Mouse (Mus musculus) urinary bladder, postnatal 10 days (tissue): ENCODE data around the gene Pmfbp1.

ENCODE experiments used
- DNase-seq: peaks from one replicate; pipeline ENCODE4 v3.0.0; 2022; ENCODE audit warnings: low spot score

Pmfbp1 gene

DNA sequence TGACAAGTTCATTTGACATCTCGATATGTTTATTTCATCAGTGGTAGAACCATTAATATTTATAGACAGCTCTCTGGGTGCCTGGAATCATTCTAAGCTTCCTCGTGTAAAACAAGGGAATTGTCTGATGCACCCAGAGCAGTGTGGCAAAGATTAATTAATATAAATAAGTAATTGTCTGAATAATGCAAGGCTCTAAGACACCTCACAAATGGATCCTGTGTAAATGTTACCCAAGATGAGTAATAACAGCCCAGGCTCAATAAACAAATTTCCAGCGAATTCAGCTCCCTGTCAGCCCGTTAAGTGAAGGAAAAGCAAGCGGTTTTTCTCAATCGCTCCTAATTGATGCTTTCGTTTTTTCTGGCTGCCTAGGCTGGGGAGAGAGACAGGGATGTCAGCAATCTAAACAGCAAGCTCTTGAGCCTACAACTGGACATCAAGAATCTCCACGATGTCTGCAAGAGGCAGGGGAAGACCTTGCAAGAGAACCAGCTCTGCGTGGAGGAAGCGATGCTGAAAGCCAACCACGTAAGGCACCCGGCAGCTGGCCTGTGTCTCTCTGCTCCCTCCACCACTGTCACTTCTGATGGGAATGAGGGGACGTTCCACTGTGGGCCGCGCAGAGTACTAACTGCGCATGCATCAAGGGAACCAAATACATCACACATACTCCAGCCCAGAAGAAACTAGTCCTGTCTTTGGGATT lies 5.3 kb downstream of the Pmfbp1 start:
- DNase-seq = no peak

DNA sequence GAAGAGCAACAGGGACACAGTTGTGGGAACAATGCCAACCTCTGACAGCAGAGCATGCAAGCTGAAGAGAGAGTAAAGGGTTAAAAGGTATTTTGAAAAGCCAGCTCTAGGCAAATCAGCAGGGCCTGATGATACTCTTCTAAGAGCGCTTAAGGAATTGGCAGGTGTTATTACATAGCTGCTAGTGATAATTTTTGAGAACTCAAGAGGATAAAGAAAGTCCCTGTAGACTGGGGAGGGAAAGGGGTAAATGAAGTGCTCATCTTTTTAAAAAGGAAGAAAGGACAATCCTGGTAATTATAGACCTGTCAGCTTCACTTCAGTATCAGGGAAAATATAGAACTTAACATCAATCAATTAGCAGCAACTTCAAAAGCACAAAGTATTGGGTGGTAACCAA lies 9.7 kb downstream of the Pmfbp1 start:
- DNase-seq = no peak

DNA sequence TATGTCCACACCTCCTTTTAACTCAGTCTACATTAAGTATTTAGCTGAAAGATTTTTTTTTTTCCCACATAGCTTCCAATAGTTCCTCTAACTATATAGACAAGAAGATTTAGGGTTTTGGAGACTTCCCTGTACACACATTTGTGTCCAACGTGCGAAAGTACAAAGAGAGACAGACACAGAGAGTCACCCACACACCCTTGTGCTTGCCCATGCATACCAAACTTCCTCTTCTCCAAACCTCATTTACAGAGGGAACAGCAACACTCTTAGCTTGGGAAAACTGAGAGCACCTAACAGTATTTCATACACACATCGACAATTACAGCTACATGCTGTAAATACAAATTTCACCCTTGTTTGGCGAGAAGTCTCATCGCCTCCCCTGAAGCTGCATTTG lies 11.7 kb downstream of the Pmfbp1 start:
- DNase-seq = no peak

DNA sequence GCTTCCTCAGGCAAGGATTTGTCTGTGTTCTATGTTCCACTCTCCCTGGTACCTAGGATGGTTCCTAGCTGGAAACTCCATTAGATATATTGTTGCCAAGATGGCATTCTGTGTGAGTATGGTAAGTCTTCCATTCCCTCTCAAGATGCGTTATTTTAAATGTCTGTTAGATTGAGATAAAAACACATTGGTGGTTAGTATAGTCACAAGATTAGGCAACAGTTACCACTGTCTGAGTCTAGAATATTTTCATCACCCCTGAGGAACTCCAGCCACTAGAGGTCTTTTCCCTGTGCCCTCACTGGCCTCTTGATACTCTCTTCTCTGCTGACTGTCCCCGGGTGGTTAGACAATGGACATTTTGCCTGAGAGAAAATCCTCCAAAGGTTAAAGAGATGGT lies 30.2 kb downstream of the Pmfbp1 start:
- DNase-seq = no peak

DNA sequence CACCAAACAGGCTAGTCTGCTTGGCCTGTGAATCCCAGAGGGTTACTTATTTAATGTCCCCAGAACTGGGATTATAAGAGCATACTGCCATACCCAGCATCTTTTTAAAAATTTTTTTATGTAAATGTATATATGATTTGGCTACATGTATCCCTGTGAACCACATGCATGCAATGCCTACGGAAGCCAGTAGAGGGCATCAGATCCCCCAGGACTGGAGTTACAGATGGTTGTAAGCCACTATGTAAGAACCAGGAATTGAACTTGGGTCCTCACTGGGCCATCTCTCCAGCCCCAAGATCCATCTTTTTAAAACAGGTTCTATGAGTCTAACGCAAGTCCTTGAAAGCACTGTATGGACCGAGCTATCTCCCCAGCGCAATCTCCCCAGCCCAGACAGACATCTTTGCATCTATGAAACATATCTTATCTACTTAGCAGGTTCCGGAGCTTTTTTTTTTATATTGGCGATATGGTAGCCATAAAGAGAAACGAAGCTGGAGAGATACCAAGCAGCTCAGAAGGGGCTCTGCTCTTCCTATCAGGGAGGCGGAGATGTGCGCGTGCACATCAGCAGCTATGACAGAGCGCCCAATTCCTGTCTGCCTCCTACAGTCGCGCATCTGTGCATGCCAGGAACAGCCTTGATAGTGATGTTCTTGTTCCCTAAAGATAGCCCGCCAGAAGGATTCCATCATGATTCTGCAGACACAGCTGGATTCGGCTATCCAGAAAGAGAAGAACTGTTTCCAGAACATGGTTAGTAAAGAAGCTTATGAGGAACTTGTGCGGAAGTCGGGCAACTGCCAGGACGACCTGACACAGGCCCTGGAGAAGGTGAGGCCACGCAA lies 41.5 kb downstream of the Pmfbp1 start:
- no peak for DNase-seq

DNA sequence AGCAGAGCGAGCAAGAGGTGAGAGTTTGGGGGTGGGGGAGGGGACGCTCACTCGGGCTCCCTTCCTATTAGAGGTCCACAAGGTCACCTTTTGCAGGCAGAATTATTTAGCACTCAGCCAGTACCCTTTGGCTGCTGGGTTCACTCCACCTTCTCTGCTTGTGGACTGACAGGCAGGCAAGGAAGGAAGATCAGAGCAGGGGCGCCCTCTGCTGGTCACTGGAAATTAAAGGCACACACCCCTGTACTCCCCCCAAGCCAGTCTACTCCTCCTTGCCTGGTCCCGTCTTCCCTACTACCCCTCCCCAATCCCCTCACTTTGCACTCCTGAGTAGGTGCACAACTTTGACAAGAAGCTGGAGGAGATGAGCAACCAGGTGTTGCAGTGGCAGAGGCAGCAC lies 42.9 kb downstream of the Pmfbp1 start:
- DNase-seq = no peak

DNA sequence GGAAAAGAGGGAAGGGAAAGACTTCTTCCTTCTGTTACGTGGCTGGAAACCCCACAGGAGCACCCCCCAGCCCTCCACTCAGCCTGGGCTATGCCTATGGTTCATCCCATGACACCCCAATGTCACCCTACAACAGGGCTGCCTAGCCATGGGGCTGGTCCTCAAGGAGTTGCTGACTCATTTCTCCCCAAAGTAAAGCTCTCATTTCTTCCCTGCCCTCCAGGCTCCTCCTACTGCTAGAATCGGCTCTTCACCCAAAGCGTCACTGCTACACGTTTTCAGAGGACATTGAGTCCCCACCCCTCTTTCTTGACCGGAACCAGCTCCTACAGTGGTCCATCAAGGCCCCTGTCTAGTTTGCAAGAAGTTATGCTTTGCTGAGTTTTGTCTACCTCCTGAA lies 48.3 kb downstream of the Pmfbp1 start:
- DNase-seq = no peak

DNA sequence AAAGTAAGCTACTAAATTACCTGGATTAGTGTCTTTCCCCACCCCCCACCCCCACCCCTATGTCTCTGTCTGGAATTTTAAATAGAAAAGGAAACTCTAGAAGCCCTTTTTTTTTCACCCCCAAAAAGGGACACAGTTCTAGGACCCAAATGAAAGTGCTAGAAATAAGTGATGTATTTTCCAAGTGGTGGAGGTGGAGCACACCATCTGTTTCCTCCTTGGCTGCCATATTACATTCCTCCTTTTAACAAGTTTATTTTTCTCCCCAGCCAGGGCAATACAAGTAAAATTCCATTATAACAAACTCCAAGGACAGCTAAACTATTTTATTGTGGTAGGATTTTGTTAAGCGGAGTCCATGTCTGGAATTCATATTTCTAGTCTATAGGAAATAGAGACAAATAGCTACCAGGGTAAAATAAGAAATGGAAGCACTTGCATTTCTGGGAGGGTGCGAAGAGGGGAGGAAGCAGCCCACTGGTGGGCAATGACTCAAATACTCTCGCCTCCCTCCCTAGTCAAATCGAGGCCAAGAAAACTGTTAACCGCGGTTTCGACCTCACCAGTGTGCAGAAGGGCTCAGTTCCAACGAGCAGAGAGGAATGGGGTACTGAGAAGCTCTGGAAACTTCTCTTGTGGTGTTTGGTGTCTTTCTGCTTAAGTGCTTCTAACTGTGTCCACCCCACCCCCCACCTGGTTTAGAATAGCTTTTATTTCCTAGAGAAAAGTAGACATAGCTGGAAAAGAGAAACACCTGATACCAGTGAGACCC lies 49.1 kb downstream of the Pmfbp1 start:
- DNase-seq = no peak

DNA sequence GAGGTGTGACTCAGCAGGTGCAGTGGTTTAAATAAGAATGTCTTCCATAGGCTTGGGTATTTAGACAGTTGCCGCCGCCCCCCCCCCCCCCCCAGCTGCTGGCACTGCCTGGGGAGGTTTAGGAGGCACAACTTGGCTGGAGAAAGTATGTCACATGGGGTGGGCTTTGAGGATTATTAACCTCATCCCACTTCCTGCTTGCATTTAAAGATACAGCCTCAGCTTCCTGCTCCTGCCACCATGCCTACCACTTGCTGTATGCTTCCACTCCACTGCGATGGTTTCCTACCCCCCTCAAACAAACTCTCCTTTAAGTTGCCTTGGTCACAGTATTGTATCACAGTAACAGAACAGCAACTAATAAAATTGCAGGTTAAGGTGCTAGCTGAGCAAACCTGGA lies 50.2 kb downstream of the Pmfbp1 start:
- DNase-seq = no peak

DNA sequence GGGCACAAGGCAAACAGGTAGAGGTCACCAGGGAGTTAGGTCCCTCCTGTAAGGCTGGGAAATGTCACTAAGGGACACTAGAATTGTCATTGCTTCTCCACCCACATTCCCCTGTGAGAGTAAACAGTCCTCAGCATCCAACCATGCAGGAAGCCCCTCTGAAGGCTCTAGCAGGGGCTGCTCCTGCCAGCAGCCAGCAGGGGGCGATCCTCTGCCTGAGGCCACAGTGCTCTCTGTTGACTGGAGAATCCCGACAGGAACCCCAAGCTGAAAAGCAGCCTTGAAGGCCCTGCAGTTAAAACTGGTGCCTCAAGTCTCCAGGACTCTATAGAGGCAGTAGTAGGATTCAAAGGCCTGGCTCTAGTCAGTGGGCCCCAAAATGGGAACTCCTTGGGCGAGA lies 57.8 kb downstream of the Pmfbp1 start:
- no peak for DNase-seq

DNA sequence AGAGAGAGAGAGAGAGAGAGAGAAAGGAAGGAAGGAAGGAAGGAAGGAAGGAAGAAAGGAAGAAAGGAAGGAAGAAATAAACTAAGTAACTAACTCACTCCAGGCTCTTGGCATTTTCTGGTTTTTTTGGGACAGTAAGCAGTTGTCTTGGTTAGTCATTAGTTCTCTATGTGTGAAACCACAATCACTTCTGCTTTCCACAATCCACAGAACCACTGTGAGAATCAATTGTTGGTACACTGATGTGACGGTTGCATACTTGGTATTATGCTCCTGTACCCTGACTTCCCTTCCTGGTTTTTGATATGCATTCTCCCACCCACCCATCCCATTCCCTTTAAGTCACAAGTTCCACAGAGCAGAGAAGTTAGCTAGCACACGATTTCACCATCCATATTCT lies 70.1 kb downstream of the Pmfbp1 start:
- no peak for DNase-seq

DNA sequence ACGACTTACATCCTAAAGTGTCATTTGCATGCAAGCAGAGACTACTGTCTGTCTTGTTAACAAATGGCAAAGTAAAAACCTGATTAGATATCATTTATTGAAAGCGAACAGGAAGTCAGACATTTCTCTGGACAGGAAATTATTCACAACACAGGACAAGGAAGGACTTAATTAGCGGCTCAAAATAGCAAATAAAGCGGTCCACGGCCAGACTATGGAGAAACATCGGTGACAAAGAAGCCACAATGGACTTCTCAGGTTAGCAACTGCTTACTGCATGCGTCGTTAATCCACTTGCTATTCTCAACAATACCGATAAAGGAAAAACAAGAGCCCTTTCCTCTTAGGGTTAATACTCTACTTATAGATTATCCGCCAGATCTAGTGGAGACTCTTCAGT lies 70.9 kb downstream of the Pmfbp1 start:
- DNase-seq = no peak

DNA sequence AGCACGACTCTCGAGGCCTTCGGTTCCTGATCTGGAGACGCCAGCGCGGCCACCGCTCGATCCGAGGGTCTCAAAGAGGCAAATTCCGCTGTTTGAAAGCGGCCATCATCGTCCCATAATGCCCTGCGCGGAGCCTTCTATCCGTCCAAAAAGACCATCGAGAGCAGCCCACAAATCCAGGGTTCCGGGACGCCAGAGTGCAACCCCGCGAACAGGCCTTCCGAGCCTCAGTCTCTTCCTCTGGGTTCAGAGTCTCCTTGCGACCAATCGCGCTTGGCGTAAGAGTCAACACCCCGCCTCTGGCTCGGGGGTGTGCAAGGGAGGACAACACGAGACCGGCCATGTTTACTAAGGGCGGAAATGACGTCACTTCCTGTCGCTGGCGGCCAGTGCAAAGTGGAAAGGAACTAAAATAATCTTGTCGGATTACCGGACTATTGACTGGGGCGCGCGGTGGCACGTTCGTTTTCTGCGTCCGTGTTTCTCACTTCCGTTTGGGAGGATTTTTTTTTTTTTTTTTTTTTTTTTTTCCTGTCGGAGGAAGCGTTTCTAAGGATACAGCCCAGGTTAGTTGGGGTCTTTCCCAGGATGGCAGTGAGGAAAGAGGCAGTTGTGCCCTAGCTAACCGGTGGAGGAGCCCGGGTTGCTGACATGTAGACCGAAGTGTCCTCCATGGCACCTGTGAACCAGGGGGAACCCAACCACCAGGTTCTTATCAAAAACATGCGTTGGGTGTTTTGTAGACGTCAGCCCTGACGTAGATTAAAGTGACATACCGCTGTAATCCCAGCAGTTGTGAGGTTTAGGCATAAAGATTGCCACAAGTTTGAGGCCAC lies 71.9 kb downstream of the Pmfbp1 start, which contains the start of the genes Dhx38 and Txnl4b:
Dhx38 (minus strand) TSS at position 364 of the 836 bp plus-strand sequence.
Txnl4b (plus strand) TSS at position 395 of the 836 bp plus-strand sequence.
- DNase-seq = peak; percentile 95

DNA sequence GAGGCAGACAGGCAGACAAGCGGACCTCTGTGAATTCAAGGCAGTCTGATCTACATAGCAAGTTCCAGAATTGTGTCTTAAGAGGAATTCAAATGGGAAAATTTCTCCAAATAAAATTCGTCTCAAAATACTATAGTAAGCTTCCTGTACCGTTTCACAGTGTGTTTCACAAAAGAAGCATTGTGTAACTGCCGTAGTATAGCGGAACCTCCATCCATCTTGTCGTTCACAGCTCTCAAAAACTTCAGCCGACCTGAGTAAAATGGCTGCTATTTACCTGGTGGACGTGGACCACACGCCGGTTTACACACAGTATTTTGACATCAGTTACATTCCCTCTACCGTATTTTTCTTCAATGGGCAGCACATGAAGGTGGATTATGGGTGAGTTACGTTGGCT lies 77.3 kb downstream of the Pmfbp1 start:
- no peak for DNase-seq

DNA sequence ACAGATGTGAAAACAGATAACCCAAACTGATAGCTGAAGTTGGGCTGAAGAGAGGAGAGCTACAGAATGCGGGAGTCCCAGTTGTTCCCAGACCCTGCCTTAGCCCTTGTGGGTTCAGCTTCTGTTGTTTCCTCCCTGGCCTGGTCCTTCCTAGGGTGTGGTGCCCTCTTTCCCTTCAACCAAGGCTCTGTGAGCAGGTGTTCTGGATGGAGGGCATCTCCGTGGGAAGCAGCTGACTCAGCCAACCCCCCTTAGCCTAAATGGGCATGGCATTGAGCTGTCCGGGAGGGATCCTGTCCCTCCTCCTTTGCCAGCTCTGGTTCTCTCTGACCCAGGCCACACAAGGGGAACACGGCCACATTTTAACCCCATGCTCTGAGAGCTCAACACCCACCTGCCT lies 82.5 kb downstream of the Pmfbp1 start:
- DNase-seq = no peak

DNA sequence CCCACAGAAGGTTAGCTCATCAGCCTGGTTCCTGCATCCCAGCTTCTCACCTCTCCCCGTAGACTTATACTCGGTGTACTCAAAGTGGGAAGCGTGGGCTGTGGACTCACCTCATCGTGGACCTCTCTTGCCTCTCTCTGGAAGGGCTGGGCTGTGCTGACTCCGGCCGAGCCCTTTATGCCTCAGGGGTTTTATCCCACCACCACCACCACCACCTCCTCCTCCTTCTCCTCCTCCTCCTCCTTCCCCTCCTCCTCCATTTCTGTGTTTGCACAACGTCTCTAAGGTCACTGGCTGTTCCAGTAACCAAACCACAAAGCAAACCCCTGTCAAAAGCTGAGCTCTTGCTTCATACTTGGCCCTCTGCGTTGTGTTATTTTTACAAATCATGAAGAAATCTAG lies 85.1 kb downstream of the Pmfbp1 start, which contains the start of gene Hp:
Hp (minus strand) TSS at position 273 of the 402 bp plus-strand sequence.
- DNase-seq = no peak

DNA sequence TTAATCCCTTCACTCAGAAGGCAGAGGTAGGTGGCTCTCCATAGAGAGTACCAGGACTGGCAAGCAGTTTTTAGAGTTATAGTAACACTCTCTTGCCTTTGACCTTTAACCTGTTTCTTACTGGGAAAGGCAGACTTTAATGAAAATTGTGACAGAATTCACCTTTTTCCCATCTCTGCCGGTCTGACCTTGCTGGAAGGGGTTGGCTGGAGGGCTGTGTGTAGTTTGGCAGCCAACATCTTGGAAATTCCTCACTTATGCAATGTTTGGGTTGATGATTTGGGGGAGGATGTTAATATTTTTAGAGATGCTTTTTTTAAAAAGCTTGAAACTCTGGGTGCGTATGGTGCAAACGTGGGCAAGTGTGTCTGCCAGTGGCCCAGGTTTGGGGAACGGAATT lies 90.5 kb downstream of the Pmfbp1 start:
- DNase-seq = no peak

DNA sequence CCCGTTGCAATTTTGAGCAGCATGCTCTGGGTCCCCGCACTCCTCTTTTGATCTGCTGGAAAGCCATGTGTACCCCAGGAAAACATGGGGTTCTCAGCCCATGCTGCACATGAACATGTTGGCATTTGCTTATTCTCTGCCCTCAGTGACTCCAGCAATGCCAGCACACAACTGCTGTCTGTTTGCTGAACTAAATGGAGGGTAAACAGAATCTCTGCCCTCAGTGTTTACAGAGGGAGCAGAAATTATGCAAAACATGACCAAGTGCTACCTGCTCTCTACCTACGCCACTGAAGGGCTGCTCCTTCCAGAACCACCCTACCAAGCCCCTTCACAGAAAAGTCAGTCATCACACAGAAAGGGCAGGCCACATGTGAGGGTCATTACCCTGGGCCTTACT lies 91.0 kb downstream of the Pmfbp1 start:
- DNase-seq = no peak

DNA sequence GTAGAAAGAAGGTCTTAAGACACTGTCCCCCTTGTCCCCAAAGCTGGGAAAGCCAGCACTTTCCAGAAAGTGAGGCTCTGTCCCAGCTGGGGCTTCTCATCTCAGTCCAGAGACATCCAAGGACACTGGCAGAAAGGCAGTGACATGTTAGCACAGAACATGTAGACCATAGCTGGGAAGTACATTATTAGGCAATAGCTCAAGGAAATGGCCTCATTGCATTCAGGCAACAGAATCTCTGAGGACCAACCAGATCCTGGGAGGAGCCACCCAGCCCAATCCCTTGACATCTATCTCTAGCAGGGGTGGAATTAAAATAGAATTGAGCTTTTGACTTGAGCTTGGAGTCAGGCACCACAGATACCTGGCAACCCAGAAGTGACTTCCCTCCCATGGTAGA lies 91.8 kb downstream of the Pmfbp1 start:
- DNase-seq = no peak

DNA sequence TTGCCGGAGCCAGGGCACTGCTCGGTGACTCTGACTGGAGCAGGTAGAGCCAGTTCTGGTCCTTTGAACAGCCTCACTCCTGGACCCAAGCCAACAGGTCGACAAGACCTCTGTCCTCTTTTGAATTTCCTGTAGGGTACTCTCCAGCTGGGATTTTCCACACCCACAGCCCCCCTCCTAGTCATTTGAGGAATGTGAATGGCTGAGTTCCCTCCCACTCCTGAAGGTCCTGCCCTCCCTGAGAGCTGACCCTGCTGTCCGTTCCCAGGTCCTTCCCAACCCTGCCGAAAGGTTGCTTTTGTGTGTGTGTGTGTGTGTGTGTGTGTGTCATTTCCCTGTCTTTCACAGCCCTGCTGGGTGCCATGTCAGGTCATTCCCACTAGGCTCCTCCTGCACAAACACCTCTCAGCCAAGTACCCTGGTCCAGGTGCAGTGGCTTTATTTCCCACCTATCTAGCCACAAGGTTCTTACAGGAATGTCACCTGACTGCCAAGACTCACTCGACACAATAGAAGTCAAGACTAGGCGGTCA lies 93.2 kb downstream of the Pmfbp1 start:
- no peak for DNase-seq

DNA sequence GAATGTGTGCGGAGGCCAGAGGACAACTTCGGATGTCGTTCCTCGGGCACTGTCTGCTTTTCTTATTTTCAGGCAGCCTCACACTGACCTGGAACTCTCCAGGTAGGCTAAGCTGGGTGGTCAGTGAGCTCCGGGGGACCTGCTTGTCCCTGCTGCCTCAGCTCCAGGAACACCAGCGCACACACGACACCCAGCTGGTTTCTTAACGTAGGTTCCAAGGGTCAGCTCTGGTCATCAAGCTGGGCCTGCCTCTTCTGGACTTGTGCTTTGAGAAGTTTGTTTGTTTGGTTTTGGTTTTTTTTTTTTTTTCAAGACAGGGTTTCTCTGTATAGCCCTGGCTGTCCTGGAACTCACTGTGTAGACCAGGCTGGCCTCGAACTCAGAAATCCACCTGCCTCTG lies 97.1 kb downstream of the Pmfbp1 start:
- DNase-seq = no peak
